Mouse (Mus musculus) gastrocnemius, adult 2 months (tissue): ENCODE results near the gene Kmt2a. TPM values are rescaled to one million over a fixed set of nuclear protein-coding genes. Genes with fewer than 3 reads are reported as not detected.

Experiments used
- DNase-seq: peaks from one replicate; pipeline ENCODE4 v3.0.0; 2022
- H3K27ac ChIP-seq: fragments of 200-600 bp; 2 replicates; pipeline ENCODE4 v1.8.1; 2022; ENCODE audit warnings: mild to moderate bottlenecking
- H3K4me3 ChIP-seq: fragments of 200-600 bp; 2 replicates; pipeline ENCODE4 v1.8.1; 2022; ENCODE audit warnings: mild to moderate bottlenecking, moderate library complexity
- CTCF ChIP-seq: fragments of 200-600 bp; IDR thresholded peaks from 2 replicates; pipeline ENCODE4 v1.8.1; 2022; ENCODE audit warnings: antibody characterized with exemption, mild to moderate bottlenecking, moderate library complexity
- intact Hi-C: fragments of 180-260 bp; cut with DNase I; formaldehyde crosslinking; loops from one replicate; pipeline ENCODE4 v1.15.1; 2025
- total RNA-seq, 2 experiments: library from RNA; stranded (reverse); gene quantifications; 2 replicates each; pipeline ENCODE4 v1.2.3; 2021

Kmt2a gene
- total RNA-seq, 2 experiments from 2014 or later, result 21.5 to 21.7 TPM

DNA sequence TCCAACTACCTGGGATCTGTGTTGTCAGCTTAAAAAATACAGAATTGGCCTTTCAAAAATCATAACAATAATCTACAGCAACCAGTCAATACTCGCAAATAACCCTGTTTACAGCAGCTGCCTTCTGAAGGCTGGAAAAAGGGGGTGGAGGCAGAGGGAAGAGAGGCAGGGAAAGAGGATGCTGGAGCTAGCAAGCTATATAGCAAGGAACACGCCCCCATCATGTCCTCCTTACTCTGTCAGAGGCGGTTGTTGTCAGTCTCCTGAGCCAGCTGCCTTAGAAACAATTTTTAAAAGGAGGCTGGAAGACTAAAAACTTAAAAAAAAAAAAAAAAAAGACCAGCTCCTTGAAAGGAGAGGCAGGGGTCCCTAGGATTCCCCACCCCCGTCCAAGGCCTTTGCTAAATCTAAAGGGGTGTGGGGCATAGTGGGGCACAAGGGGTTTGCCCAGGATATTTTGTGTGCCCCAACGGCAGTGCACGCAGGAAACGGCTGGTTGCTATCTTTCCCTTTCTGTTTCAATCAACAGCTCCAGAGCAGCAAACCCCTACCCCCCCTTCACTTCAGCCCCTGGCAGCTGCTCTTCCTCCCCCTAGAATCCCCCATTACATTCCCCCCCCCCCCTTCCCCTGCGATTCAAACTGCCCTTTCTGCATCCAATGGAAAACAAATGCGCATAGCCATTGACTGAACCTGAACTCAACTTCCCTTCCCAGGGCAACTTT lies 2.2 kb downstream of the Kmt2a start:
- H3K27ac ChIP-seq, result peak overlapping the region; percentile 94; the same call in 1 of the 2 replicates

DNA sequence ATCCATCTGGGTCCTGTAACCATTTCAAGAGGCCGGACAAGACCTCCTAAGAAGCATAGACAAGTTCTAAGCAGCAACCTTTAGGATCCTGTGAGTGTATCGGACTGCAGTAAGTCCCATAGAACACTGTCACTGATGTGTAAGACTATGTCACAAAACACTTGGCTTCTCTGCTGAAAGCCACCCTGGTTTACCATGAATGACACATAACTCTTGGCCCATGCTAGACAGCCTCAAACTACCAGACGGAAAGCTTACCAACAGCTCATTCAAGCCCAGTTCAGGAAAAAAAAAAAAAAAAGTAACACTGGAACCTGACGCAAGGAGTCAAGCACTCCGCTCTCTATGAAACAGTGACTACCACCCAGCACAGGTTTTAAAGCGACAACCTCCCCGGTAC lies 3.4 kb downstream of the Kmt2a start:
- TF ChIP-seq CTCF, result no peak
- no peak for DNase-seq
- Histone ChIP-seq H3K27ac (no peak overlapping the region), H3K4me3 (no peak overlapping the region)
- intact Hi-C loops, result no loop called here

More for the DNA sequence above, 2.2 kb downstream of the Kmt2a start:
- peak overlapping the region; percentile 77 for H3K4me3 ChIP-seq
- DNase-seq, result no peak
- intact Hi-C loops, result no loop called here
- no peak for TF ChIP-seq CTCF

DNA sequence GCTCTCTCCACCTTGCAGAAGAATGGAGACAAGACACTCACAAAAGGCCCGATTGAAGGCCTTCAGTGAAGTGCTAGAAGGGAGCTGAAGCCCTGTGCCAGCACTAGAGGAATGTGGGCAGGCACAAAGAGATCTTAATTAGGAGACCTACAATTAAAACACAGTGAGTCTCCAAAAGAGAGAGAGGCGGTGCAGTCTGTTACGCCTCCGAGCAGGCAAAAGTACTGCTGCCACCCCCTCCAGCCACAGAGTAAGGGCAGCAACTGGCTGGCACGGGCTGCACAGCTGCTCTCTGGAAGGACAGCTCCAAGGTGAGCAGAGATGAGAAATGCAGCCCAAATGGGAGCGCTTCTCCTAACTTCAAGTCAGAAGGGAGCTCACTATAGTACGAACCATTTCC lies 5.6 kb downstream of the Kmt2a start:
- intact Hi-C loops, result no loop called here
- Histone ChIP-seq H3K4me3 (peak overlapping the region; percentile 16), H3K27ac (peak overlapping the region; percentile 80)
- no peak for TF ChIP-seq CTCF
- DNase-seq, result peak; percentile 70

DNA sequence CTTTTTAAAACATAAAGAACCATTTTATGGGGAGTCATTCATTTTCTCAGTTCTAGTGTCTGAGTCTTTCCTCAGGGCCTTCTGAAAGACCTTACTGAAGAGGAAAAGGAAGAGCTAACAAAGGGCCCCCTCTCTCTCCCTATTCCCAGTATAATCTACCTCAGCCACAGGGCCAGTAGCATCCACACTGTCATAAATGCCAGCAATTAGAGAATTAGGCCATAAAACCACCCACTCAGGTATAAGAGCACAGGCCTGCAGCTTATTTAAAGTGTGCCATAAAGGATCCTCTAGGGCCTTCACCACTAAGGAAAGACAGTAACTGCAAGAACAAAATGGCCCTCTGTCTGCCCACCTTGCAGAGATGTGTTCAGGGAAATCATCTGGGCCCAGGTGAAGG lies 6.9 kb downstream of the Kmt2a start:
- intact Hi-C loops, result no loop called here
- no peak for TF ChIP-seq CTCF
- no peak overlapping the region for H3K4me3 ChIP-seq
- no peak overlapping the region for H3K27ac ChIP-seq
- no peak for DNase-seq

DNA sequence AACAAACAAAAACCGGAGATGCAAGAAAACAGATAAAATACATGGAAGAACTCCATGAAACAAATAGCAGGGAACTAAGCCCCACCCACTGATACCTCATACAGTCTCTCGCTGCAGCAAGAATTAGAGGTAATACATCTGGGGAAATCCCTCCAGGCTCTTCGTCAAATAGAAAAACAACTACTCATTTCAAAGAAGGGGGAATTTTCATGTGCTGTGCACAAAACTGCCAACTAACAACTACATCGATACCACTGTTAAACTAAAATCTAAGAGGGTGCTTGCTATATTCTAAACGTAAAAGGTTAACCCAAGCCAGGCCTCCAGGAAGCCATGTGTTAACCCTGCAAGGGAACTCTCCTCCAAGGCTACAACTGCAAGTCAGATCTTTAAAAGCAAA lies 7.4 kb downstream of the Kmt2a start:
- 0 out of 2 replicates have a peak overlapping the region, but pooled peaks have one; percentile 4 for H3K27ac ChIP-seq
- H3K4me3 ChIP-seq, result no peak overlapping the region
- intact Hi-C loops, result no loop called here
- DNase-seq, result no peak
- no peak for TF ChIP-seq CTCF

DNA sequence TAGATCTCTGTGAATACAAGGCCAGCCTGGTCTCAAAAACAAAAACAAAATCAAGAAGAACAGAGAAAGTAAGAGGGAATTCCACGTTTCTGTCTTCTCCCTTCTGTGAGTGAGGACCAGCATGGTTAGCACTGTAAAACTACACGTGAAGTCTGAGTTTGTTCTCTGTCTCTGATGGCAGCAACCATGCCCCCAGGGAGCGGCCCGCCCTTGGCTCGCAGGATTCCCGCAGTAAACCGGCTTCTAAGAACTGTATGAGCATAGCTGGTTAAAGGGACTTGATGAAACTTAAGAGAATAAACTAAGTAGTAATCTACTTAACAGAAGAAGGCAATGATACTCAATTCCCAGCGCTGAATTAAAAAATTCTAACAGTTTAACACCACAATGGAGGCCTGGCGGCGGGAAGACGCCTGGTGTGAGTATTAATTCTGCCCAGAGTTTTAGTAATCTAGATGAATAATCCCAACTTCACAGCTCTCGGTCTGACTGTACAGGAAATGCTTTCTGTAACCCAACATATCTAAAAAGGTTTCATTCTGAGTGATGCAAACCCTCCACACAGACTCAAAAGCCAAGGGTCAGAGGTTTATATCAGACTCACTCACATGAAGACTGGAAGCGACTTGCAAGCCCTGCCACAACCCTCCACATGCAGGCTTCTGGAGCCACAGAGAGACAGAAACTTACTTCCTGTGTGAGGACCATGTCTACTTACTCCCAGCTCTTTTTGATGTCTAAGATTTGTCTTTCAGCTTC lies 12.6 kb downstream of the Kmt2a start:
- Histone ChIP-seq H3K27ac (peak overlapping the region; percentile 40; the same call in 1 of the 2 replicates), H3K4me3 (no peak overlapping the region)
- intact Hi-C loops, result no loop called here
- TF ChIP-seq CTCF, result no peak
- DNase-seq, result peak; percentile 73

DNA sequence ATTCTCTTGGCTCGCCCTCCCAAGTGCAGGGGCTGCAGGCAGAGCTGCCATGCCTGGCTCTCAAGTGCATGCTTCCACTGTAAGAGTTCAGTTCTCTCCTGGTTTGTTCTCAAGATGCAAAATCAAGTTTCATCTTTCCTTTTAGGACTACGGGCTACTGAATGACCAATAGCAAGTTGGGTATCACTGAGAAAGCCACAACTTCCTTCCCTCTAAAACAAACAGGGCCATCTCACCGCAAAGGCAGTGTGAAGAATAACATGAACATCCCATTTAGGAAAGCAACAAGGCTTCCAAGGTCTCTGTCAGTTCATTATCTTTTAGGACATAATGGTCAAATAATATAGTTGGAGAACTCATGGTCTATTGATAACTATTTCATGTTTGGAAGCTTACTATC lies 13.4 kb downstream of the Kmt2a start:
- Histone ChIP-seq H3K4me3 (no peak overlapping the region), H3K27ac (peak overlapping the region; percentile 16; the same call in 1 of the 2 replicates)
- no peak for DNase-seq
- no peak for TF ChIP-seq CTCF
- intact Hi-C loops, result no loop called here

DNA sequence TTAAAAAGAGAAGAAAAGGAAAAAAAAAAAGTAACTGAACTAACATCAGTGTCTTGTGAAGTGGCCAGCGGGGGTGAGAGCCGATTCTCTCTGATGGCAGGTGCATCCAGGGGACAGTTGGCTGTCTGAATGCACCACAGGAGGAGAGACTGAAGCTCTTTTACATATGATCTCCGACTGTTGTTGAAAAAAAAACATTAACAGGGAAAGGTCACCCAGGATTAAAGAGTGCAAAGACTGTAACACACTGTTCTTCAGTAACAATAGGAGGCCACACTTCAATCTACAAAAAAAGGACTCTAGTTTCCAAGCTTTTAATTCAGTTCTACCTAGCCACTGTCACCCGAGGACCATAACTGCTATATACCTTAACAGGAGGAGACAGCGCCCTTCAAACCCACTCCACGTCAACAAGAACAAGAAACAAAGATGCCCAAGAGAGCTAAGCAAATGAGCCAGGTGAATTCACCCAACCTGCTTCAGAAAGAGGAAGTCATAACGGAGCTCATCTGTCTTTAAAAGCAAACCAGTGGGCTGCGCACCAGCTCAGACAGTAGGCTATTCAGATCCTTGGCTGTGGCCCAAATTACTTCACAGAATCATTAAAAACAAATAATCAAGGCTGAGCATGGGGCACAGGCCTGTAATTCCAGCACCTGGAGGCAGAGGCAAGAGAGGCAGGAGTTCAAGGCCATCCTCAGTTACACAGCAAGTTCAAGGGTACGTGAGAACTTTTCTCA lies 14.4 kb downstream of the Kmt2a start:
- no peak overlapping the region for H3K4me3 ChIP-seq
- TF ChIP-seq CTCF, result no peak
- H3K27ac ChIP-seq, result peak overlapping the region; percentile 59
- intact Hi-C loops, result no loop called here
- no peak for DNase-seq

DNA sequence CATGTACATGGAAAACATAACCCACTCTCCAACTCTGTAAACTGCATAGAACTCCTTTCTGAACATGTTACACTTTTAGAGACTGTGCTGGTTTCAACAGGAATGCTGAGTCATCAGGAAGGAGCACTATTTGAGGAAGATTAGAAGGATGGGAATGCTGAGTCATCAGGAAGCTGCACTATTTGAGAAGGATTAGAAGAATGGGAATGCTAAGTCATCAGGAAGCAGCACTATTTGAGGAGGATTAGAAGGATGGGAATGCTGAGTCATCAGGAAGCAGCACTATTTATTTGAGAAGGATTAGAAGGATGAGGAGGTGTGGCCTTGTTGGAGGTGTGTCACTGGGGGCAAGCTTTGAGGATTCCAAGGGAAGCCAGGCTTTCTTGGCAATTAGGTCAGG lies 20.0 kb downstream of the Kmt2a start:
- no peak for TF ChIP-seq CTCF
- no peak overlapping the region for H3K4me3 ChIP-seq
- DNase-seq, result no peak
- H3K27ac ChIP-seq, result no peak overlapping the region
- intact Hi-C loops, result no loop called here

DNA sequence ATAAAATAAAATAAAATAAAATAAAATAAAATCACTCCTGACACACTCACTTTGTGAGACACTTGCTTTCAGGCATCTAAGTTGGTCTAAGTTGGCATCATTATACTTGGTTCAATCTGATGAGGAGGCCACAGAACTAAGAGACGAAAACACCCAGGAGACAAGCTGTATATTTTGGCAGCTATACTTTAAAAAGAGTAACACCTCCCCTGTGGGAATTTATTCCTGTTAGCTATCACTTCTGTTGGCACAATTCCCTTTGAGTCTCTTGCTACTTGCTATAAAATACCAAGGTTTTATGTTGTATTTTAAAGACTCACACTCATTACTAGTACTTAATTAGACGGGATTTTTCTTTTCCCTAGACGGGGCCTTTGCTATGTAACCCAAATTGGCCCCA lies 22.4 kb downstream of the Kmt2a start:
- DNase-seq, result no peak
- intact Hi-C loops, result no loop called here
- Histone ChIP-seq H3K4me3 (no peak overlapping the region), H3K27ac (peak overlapping the region; percentile 72; the same call in 1 of the 2 replicates)
- no peak for TF ChIP-seq CTCF

DNA sequence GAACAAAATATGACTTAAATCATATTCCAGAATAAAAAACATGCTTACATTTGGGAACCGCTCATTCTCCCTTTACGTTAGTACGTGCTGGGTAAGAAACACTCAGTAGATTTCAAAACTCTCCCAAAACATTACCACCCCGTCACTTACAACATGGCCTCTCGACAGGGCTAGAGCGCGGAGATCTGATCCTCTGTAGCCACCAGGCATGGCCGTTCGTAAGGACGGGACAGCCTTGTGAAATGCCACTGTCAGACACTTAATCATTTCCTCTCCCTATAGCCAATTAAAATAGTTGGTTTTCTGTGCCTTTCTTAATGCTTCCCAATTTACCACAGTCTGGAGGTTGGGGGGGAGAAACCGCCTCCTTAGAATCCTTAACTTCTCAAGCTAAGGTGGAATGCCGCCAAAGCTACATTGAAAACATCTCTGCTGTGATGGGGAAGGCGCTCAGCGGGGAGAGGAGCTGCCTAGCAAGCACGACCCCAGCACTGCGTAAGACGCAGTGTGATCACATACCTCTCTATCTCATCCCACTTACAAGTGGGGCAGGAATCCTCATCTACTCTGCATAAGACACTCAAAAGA lies 23.6 kb downstream of the Kmt2a start:
- no peak for DNase-seq
- TF ChIP-seq CTCF, result no peak
- no peak overlapping the region for H3K27ac ChIP-seq
- intact Hi-C loops, result no loop called here
- H3K4me3 ChIP-seq, result no peak overlapping the region

DNA sequence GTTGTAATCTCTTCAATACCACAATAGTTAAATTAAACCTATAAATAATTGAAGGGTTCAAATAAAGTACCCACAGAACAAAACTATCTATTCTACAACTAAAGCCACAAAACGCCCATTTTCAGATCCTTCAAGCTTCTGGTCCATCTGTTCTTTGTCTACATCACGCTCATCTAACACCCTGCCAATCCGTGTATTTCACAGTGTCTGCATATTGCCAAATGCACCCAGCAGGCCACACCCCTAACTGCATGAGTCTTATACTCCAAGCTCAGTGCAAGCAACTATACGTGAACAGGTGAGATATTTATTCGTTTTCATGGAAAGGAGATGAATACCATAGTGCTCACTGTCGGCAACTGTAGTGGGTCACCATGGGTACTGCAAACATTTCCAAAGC lies 25.9 kb downstream of the Kmt2a start:
- DNase-seq, result no peak
- TF ChIP-seq CTCF, result no peak
- Histone ChIP-seq H3K4me3 (no peak overlapping the region), H3K27ac (no peak overlapping the region)
- intact Hi-C loops, result no loop called here
